Mouse (Mus musculus) spleen, postnatal 36 days (tissue): Measurements from ENCODE around the gene Tmem132a.

Experiments used
- DNase-seq, 2 experiments: peaks; one replicate each; pipeline ENCODE4 v3.0.0; 2022; ENCODE audit warnings: low spot score in 2 of 2, mixed read lengths in 1 of 2

Tmem132a gene

GRCm38 (mm10) chr19:10869886-10870527 lies at the start of gene Tmem132a:
Tmem132a (minus strand) TSS chr19:10869940.
- no peak for DNase-seq

DNA sequence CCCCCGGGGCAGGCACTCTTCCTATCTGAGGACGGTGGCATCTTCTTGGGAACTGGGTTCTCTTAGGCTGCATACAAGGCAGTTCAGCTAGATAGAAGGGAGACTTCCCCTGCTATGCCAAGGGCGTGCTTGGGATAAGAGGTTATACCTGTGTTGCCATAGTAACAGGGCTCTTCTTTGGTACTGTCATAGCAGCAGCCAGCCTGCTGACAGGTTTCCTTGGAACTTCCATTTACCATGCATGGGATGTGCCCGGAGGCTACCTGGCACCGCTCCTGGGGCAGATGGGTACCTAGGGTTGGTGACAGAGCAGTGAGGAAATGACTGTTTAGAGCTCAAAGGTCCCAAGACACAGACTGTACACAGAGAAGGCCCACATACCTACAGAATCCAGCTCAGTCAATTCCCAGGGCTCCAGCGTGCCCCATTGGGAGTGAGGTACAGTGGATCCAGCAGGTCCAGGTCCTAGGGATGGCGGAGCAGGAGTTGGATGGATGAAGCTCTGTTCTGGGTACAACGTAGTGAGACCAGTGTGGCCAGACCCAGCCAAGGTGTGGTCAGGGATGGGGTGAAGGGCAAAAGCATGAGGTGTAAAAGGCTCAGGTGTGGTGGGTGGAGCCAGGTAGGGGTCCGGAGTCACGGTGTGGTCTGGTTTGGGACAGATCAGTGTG lies 48.7 kb upstream of the Tmem132a start:
- no peak for DNase-seq

DNA sequence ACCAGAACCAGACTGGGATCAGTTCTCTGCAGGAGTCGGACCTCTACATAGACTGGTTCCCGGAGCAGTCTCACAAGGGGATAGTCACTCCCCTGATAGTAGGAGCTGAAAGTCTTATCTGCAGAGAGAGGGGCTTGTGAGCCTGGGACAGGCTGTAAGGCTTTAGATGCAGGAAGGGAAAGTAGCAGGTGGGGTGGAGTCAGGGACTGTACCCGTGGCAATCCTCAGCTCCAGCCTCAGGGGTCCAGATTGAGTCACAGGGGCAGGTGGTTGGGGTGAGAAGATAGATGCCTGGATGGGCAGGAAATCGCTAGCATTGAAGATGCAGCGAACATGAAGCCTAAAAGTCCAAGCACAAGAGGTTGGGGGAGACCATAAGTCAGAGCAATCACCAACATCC lies 46.8 kb upstream of the Tmem132a start:
- no peak for DNase-seq

GRCm38 (mm10) chr19:10914870-10915269 lies 45.1 kb upstream of the Tmem132a start:
- no peak for DNase-seq

DNA sequence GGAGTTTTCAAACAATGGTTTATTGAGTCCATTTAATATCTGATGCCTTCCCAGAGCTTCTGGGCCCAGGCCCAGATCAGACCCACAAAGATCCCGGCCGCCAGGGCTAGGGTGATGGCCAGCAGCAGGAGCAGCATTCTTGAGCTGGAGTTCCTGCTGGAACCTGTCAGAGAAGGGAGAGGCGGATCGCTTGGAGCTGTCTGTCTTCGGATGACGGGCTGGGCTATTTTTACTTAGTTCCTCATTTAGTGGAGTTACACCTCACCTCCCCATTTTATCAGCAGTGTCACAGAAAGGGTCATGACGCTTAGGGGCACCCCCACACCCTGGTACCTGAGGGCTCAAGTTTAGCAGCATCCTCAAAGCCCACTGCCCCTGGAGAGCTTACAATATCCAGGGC lies 44.6 kb upstream of the Tmem132a start:
- no peak for DNase-seq

DNA sequence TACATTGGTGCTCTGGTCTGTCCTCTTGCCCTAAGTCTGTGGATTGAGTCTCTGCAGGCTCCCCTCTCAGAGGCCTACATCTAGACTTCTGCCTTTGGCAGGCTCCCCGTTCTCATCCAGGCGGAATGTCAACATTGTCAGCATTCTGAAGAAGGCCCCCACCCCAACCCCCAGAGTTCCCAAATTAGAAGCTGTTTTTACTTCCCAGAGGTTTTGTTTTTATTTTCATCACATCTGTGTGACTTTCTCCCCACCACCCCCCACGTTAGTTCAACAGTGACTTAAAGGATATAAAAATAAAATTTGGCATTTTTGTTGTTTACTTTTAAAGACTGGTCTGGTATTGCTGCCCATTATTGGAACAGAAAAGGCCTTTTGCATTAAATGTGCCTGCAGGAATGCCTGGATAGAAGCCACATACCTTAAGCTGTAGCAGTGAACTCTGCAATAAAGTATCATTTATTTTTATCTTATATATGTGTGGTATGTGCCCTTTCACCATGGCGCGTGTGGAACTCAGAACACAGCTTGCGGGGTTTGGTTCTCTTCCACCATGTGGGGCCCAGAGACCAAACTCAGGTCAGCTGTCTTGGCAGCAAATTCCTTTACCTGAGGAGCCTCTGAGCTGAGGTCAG lies 39.5 kb upstream of the Tmem132a start:
- DNase-seq: no peak

GRCm38 (mm10) chr19:10907891-10908290 lies 38.2 kb upstream of the Tmem132a start:
- peak; percentile 35 to 38 for DNase-seq

DNA sequence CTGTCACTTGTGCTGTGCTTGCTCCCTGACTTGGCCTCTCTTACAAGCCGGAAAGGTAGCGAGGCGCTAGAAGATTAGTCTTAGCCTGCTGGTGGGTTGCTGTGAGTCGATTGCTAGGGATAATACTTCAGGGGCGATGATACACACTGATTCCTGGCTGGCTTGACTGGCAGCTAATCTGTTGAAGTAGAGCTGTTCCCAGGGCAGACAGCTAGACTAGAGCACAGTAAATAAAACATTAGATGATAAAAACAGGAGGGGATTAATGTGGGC lies 35.9 kb upstream of the Tmem132a start:
- no peak for DNase-seq

- DNase-seq: peak; percentile 18 to 37
These were observed 35.4 kb upstream of the Tmem132a start for GRCm38 (mm10) chr19:10904927-10905727.

GRCm38 (mm10) chr19:10904512-10904911 lies 34.8 kb upstream of the Tmem132a start:
- DNase-seq: no peak

GRCm38 (mm10) chr19:10901046-10901445 lies 31.3 kb upstream of the Tmem132a start:
- DNase-seq: no peak

- no peak for DNase-seq
These were observed 30.6 kb upstream of the Tmem132a start for GRCm38 (mm10) chr19:10900315-10900714.

DNA sequence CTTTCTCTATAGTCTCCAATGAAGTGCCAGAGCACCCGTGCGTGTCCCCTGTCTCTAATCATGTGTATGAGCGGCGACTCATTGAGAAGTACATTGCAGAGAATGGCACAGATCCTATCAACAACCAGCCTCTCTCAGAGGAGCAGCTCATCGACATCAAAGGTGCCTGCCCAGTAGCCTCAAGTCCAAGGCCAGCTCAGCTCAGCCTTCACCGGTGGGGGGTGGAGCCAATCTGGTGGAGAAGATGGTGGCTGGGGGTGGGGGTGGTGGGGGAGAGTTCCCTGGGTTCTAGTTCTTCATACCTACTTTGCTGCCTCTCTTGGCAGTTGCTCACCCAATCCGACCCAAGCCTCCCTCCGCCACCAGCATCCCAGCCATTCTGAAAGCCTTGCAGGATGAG lies 27.8 kb upstream of the Tmem132a start:
- DNase-seq: no peak

DNA sequence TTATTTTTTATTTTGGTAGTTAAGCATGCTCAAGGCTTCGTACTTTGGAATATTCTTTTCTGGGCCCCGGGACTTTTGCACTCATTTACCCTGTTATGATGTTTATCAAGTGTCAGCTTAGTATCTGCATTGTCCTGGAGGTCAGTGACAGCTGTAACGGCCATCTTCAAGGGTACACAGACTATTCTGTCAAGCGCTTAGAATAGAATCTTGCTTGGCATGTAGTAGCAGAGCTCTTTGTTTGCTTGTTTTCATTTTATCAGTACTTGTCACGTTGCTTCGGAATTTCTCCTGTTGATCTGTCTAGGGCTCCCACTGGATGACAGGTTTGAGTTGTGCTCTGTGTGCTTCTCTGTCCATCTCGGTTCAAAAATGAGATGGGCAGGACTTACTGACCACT lies 27.1 kb upstream of the Tmem132a start:
- no peak for DNase-seq

GRCm38 (mm10) chr19:10895708-10896107 lies 26.0 kb upstream of the Tmem132a start:
- no peak for DNase-seq

- peak; percentile 97 for DNase-seq
These were observed 25.3 kb upstream of the Tmem132a start, which contains the start of gene Prpf19 for GRCm38 (mm10) chr19:10895016-10895528. Prpf19 (plus strand) TSS chr19:10895231.

DNA sequence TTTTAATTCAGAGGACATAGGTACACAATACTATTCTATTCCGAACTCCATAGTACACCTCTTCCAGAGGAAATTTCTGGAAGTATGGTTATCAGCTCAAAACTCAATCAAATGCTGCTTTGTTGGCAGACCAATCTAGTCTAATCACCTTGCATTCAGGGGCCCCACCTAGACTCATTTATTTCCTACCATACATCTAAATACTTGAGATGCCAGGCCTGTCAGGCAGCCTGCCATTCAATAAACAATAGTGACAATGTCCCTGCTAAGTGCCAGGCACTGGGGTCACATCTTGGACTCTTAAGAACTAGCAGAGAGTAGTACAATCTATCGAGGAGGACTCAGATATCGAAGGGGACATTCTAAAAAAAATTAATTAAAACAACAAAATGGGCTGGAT lies 22.5 kb upstream of the Tmem132a start:
- no peak for DNase-seq

DNA sequence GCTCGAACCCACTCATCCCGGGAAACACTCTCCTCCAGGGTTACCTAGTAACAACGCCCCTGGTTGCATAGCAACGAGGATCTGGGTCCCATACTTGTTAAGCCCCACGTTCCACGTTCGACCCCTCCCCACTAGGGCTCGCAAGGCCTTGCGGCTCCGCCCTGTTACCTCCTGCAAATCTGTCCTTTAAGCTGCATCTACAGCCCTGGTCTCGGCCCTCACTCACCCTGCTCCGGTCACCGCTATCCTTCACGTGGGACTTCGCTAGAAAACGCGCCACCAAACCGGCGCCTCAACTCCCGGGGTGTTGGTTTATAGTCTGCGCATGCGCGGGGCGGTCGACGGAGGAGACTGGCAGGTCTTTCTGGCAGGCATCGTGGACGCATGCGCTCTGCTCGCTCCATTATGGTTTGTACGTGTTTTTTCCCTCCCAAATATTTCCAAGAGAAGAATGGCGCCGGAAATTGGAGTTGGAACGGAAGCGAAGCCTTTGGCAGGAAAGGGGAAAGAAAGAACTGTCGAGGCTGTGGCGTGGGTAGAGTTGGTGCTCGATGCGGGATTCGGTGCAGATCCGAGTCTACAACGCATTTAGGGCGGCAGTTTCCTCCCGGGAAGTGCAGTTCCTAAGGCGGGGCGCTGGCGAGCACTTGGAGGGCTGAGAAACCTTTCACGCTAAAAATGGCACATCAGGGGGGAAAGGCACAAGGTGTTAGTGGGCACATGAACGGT lies 11.8 kb upstream of the Tmem132a start, which contains the start of gene Tmem109:
Tmem109 (minus strand) TSS at position 576 of the 729 bp plus-strand sequence.
- DNase-seq: peak; percentile 89 to 91

DNA sequence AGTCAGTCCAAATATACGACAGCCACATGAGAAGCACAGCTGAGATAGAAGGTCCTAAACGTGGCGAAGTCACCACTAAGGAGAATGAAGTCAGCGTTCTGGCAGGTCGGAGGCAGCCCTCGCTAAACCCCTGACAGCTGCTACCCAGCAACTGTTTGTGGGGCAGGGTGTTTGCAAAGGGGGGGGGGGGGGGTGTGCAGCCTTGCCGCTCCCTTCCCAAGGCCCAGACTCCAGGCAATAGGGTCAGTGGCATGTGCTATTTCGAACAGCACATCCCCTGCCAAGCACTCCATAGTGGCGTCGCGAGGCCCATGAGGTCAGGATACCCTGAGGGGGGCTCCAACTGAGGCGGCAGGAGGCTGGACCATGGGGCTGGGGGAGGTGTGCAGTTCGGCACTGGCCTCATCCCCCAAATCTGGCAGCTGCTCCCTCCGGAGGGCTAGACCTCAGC lies 11.3 kb upstream of the Tmem132a start:
- DNase-seq: no peak

DNA sequence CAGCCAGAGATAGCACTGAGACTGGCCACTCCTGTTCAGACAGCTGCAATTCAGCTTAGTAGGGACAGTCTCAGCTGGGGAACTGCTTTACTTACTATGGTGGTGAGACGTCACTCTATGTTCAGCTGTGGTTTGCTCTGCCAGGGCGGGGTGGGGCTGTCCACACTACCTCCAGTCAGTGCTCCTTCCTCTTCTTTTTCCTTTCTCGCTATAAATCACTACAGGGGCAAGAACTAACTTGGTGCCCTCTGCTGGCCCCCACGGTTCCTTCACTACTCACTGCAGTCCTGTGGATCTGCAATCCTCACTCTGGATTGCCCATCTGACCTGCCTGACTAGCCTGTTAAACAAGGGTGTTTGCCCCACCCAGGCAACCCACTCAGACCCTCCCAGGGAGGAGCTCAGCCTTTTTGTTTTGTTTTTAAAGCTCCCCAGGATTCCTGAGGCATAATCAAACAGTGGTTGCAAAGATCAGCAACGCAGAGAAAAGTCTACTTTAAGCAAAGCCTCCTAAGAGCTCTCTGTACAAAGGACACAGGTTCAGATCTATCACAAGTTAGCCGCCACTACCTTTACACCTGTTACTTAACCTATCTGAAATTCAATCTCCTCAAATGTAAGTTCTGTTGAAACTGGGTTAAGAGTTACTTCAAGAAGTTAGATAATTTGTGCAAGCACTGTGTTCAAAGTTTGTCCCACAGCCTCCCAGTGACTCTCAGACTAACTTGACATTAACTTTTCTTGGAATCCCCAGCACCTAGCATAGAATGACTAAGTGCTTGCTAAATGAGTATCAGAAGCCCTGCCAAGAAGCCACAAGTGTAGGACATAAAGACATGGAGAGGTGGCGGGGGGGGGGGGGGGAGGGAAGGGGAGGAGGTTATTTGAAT lies 10.6 kb upstream of the Tmem132a start:
- DNase-seq: peak; percentile 84
